Mouse (Mus musculus): ENCODE data around the gene Itgav.

DNA sequence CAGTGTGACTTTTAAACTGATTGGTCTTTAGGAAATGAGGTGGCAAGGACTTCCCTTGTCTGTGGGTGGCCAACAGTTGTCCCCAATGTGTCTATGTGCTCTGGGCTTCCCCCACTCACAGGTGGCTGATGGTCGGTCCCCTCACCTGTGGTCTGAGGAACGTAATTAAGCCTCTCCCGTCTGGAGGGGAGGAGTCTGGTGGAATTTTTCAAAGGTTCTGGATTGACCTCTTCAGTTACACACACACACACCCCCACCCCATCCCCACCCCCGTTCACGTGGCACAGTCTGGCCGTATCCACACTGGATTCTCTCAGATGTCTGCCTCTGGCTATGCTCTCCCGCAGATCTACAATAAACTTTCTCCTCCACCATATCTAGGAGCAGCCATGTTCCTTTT, 30.1 kb upstream of the Itgav start:
- no peak for TF ChIP-seq CTCF (IDR thresholded peaks at IDR 0.05; ENCODE audit: borderline replicate concordance, control insufficient read depth, extremely low read depth, insufficient read depth, low read length, poor library complexity)
- no peak for TF ChIP-seq POLR2A (IDR thresholded peaks at IDR 0.05; ENCODE audit: control insufficient read depth, extremely low read depth, insufficient read depth, low read length, poor library complexity)

Data from thymus, adult 2 months (tissue).